Mouse (Mus musculus) embryonic fibroblast, embryonic 13.5 days (primary cell): ENCODE results near the gene Vrk1.

Source experiments
- CTCF ChIP-seq: IDR thresholded peaks from 2 replicates; pipeline ENCODE4 v1.5.1; 2011; ENCODE audit warnings: mild to moderate bottlenecking, control low read depth, low read length, moderate library complexity, borderline replicate concordance; ENCODE audit not compliant: insufficient read depth
- POLR2A ChIP-seq: IDR thresholded peaks from 2 replicates; pipeline ENCODE4 v1.6.1; 2011; ENCODE audit warnings: low read depth, mild to moderate bottlenecking, control low read depth, low read length, moderate library complexity

GRCm38 (mm10) chr12:105966887-105967637 is 43.0 kb upstream of the Vrk1 start:
- TF ChIP-seq CTCF (no peak), POLR2A (no peak)
